In the genomic region with DNA sequence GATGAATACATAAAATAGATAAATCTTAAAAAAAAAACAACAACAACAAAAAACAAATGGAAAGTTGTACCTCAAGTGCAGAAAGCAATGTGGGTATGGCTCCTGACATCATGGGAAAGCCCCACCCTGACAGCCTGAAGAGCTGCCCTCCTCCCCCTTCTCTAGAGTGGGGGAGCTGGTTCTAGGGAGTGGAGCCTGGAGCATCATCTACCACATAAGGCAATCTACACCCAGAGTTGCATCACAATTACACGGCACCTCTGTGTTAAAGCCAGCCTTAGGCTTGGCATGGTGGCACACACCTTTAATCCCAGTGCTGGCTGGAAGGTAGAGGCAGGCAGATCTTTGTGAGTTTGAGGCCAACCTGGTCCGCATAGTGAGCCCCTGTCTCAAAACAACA, we compare ENCODE assay signal across 20 mouse cellular contexts. TPM values are rescaled to one million over a fixed set of nuclear protein-coding genes. Genes with fewer than 3 reads are reported as not detected.
DNase-seq lines count a peak whose midpoint lies in the region; ATAC-seq and TF ChIP-seq lines count a peak whose summit lies in the region.
"Had no signal": no experiment of that assay in that cellular context is flagged by ENCODE, and none has a peak within 500 bp of the region (broad histone marks: within the 10 kb centered on the region; RNA-seq: fewer than 3 reads in every experiment).

No protein-coding gene starts in this region.

- no peak for TF ChIP-seq CTCF in lung, postnatal 0 days (IDR thresholded peaks at IDR 0.05)

- H3K36me3 ChIP-seq in lung, postnatal 0 days (ENCODE audit: insufficient read depth, low read length), result no peaks in the 10 kb centered on the region
- H3K36me3 ChIP-seq: forebrain, embryonic 12.5 days; heart, embryonic 15.5 days had no signal

- H3K9me3 ChIP-seq in lung, postnatal 0 days (ENCODE audit: low read length), result no peaks in the 10 kb centered on the region
- H3K9me3 ChIP-seq: embryonic facial prominence, embryonic 13.5 days; forebrain, embryonic 12.5 days; heart, embryonic 15.5 days; hindbrain, embryonic 10.5 days had no signal

- no peak overlapping the region for H3K27ac ChIP-seq in lung, postnatal 0 days (ENCODE audit: low read length)
- H3K27ac ChIP-seq: embryonic facial prominence, embryonic 13.5 days; forebrain, embryonic 12.5 days; heart, adult 2 months; heart, embryonic 15.5 days; hindbrain, embryonic 10.5 days; hindbrain, embryonic 14.5 days had no signal

- H3K4me2 ChIP-seq in lung, postnatal 0 days (replicated peaks; ENCODE audit: low read depth, low read length), result no peak overlapping the region
- H3K4me2 ChIP-seq: embryonic facial prominence, embryonic 13.5 days; forebrain, embryonic 12.5 days; heart, embryonic 11.5 days; heart, embryonic 15.5 days; hindbrain, embryonic 14.5 days had no signal

- no peaks in the 10 kb centered on the region for H3K27me3 ChIP-seq in lung, postnatal 0 days (replicated peaks; ENCODE audit: insufficient read depth, low read length)
- H3K27me3 ChIP-seq: embryonic facial prominence, embryonic 13.5 days; forebrain, embryonic 12.5 days; heart, embryonic 15.5 days had no signal

- H3K4me3 ChIP-seq in lung, postnatal 0 days (ENCODE audit: low read depth, low read length), result no peak overlapping the region
- H3K4me3 ChIP-seq: embryonic facial prominence, embryonic 13.5 days; forebrain, embryonic 12.5 days; heart, adult 2 months; heart, embryonic 15.5 days; hindbrain, embryonic 10.5 days had no signal

- H3K4me1 ChIP-seq in lung, postnatal 0 days (ENCODE audit: insufficient read depth, low read depth, low read length), result no peaks in the 10 kb centered on the region; the same call in 1 of the 2 replicates

- no peak for TF ChIP-seq EP300 in lung, postnatal 0 days (IDR thresholded peaks at IDR 0.05)

- no peak overlapping the region for H3K9ac ChIP-seq in lung, postnatal 0 days (replicated peaks; ENCODE audit: low read depth)
- H3K9ac ChIP-seq: embryonic facial prominence, embryonic 13.5 days; forebrain, embryonic 12.5 days; heart, embryonic 15.5 days; hindbrain, embryonic 14.5 days had no signal

- WGBS in lung, postnatal 0 days, result 83% methylated on average over 2 of the region's 2 CpGs

- DNase-seq in lung, postnatal 0 days (ENCODE audit: low spot score), result no peak
- DNase-seq in lung, adult 18-20 months, result no peak
- peak; percentile 52 for DNase-seq in CD4-positive helper T cell, adult 2 months (ENCODE audit: low read depth, low spot score)
- DNase-seq in MN1 (ENCODE audit: low spot score), result peak; percentile 44
- DNase-seq in cerebellum, adult 11-12 months, result no peak
- DNase-seq in right cerebral cortex, postnatal 4 days, result no peak
- DNase-seq in adrenal gland, adult (ENCODE audit: inconsistent age in 2 of 2, low spot score in 1 of 2), result no peak
- DNase-seq: adrenal gland, postnatal 10 days; cerebellum, adult 11 months; cerebellum, adult 9-10 months; cerebellum, postnatal 25 days; heart, adult 2 months had no signal

- ATAC-seq in lung, postnatal 0 days, result peak; percentile 10; the same call in 1 of the 2 replicates
- ATAC-seq: forebrain, embryonic 16.5 days; intestine, postnatal 0 days had no signal

RNA-seq across cellular contexts. Expression of a gene that starts 6.9 kb away (rescaled TPM):
- polyA plus RNA-seq in lung, postnatal 0 days (2015; fragmentation: Nextera tagmentation; extraction: Ambion mirVana), result 19.4 and 19.5 TPM in 2 replicates

Comparison
In these comparisons a context has a peak if more than half of its experiments do, and no peak if none do; other contexts are left out.
1. DNase-seq: peak in CD4-positive helper T cell, adult 2 months (single experiment) and MN1 (single experiment); none in lung, postnatal 0 days (single experiment), lung, adult 18-20 months (0 of 2), cerebellum, adult 11-12 months (single experiment), right cerebral cortex, postnatal 4 days (single experiment) and adrenal gland, adult (0 of 2).